Mouse (Mus musculus): Measurements from ENCODE around the gene Adgrl2. TPM values are rescaled to one million over a fixed set of nuclear protein-coding genes. Genes with fewer than 3 reads are reported as not detected.

The Adgrl2 gene
- total and polyA plus RNA-seq, 3 experiments = 0.34 to 6.6 (median 3.2) TPM

GRCm38 (mm10) chr3:148949796-148950195 is 40.6 kb downstream of the Adgrl2 start:
- Histone ChIP-seq H3K9ac (ENCODE audit: insufficient read depth, low read depth) (no peak overlapping the region), H3K4me1 (ENCODE audit: control insufficient read depth in 1 of 2, insufficient read depth in 2 of 2) (no peaks in the 10 kb centered on the region), H3K4me2 (ENCODE audit: insufficient read depth, low read depth, poor library complexity, severe bottlenecking) (no peak overlapping the region), H3K36me3 (replicated peaks in 1 of 2; ENCODE audit: control insufficient read depth in 1 of 2, insufficient read depth in 1 of 2, low read length in 1 of 2) (no peaks in the 10 kb centered on the region), H3K9me3 (replicated peaks; ENCODE audit: low read length) (no peaks in the 10 kb centered on the region), H3K27me3 (replicated peaks) (no peaks in the 10 kb centered on the region), H3K27ac (ENCODE audit: insufficient read depth, low read depth) (no peak overlapping the region), H3K79me2 (replicated peaks; ENCODE audit: control insufficient read depth, extremely low read depth, insufficient read depth, poor library complexity, severe bottlenecking) (no peaks in the 10 kb centered on the region), H3K4me3 (replicated peaks in 1 of 3; ENCODE audit: low read depth in 2 of 3, low read length in 2 of 3, poor library complexity in 1 of 3) (no peak overlapping the region)
- dilution Hi-C loops (cut with MboI; ENCODE audit: extremely low pct_ligation_motif_present, extremely low pct_unique_long_range_greater_than_20kb, low sequenced_read_pairs) = no loop called here
- no peak for DNase-seq (ENCODE audit: extremely low read depth)
- no peak for TF ChIP-seq MYC (IDR thresholded peaks at IDR 0.05; ENCODE audit: low read depth, low read length)
- TF ChIP-seq ZKSCAN1 (IDR thresholded peaks at IDR 0.05; ENCODE audit: borderline replicate concordance, low read depth, low read length) = no peak
- no peak for TF ChIP-seq EP300 (IDR thresholded peaks at IDR 0.05; ENCODE audit: low read length)
- TF ChIP-seq NELFE (IDR thresholded peaks at IDR 0.05; ENCODE audit: low read depth, low read length) = no peak
- no peak for TF ChIP-seq TCF12 (IDR thresholded peaks at IDR 0.05; ENCODE audit: low read depth, low read length)
- TF ChIP-seq USF2 (conservative IDR thresholded peaks at IDR 0.05; ENCODE audit: low read depth, low read length) = no peak
- no peak for TF ChIP-seq CHD1 (IDR thresholded peaks at IDR 0.05; ENCODE audit: low read depth, low read length)
- no peak for TF ChIP-seq RCOR1 (conservative IDR thresholded peaks at IDR 0.05; ENCODE audit: low read depth, low read length)
- no peak for TF ChIP-seq PAX5 (IDR thresholded peaks at IDR 0.05; ENCODE audit: low read length)
- in situ Hi-C loops (cut with MboI; ENCODE audit: low pct_ligation_motif_present, low pct_unique_long_range_greater_than_20kb, low sequenced_read_pairs) = no loop called here

DNA sequence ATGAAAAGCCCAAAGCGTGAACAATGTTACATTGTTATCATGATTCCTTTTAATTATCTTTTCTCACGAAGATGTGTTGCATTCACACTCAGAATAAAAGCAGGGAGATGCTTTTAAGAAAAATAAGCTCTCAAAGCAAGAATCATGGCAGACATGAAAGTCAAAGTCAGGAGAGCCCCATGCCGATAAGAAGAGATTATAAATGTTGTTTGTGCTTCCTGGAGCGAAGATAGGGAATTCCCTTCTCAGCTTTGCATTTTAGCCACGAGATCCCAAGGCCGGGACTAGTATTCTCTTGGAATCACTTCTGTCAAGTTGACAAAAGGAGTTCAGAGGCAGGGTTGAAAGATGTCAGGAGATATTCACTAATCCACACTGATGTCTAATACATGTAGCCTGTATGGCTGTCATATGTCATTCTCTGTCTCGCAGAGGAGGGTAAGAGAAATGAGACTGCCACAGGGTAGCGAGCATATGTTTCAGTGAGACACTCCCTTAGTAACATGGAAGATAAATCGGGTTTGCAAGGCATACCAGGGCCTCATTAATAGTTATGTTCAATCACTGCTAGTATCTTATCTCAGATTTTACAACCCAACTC is 42.5 kb downstream of the Adgrl2 start:
- dilution Hi-C loops (cut with MboI; ENCODE audit: extremely low pct_ligation_motif_present, extremely low pct_unique_long_range_greater_than_20kb, low sequenced_read_pairs) = no loop called here
- H3K9me3 ChIP-seq (replicated peaks; ENCODE audit: low read length) = no peaks in the 10 kb centered on the region
- no peaks in the 10 kb centered on the region for H3K79me2 ChIP-seq (replicated peaks; ENCODE audit: control insufficient read depth, extremely low read depth, insufficient read depth, poor library complexity, severe bottlenecking)
- H3K4me3 ChIP-seq (replicated peaks in 1 of 3; ENCODE audit: low read depth in 2 of 3, low read length in 2 of 3, poor library complexity in 1 of 3) = no peak overlapping the region
- H3K27me3 ChIP-seq (replicated peaks) = no peaks in the 10 kb centered on the region
- no peak overlapping the region for H3K4me2 ChIP-seq (ENCODE audit: insufficient read depth, low read depth, poor library complexity, severe bottlenecking)
- in situ Hi-C loops (cut with MboI; ENCODE audit: low pct_ligation_motif_present, low pct_unique_long_range_greater_than_20kb, low sequenced_read_pairs) = no loop called here
- no peaks in the 10 kb centered on the region for H3K36me3 ChIP-seq (replicated peaks in 1 of 2; ENCODE audit: control insufficient read depth in 1 of 2, insufficient read depth in 1 of 2, low read length in 1 of 2)
- no peak for DNase-seq (ENCODE audit: extremely low read depth)
- no peak overlapping the region for H3K27ac ChIP-seq (ENCODE audit: insufficient read depth, low read depth)
- H3K4me1 ChIP-seq (ENCODE audit: control insufficient read depth in 1 of 2, insufficient read depth in 2 of 2) = no peaks in the 10 kb centered on the region
- no peak overlapping the region for H3K9ac ChIP-seq (ENCODE audit: insufficient read depth, low read depth)
- no peak for TF ChIP-seq RAD21 (IDR thresholded peaks at IDR 0.05; ENCODE audit: low read depth, low read length)
- TF ChIP-seq ELF1 (IDR thresholded peaks at IDR 0.05; ENCODE audit: low read depth, low read length) = no peak
- no peak for TF ChIP-seq TBP (conservative IDR thresholded peaks at IDR 0.05; ENCODE audit: low read depth, low read length)
- TF ChIP-seq MYC (IDR thresholded peaks at IDR 0.05; ENCODE audit: low read depth, low read length) = no peak
- TF ChIP-seq NELFE (IDR thresholded peaks at IDR 0.05; ENCODE audit: low read depth, low read length) = no peak
- TF ChIP-seq EP300 (IDR thresholded peaks at IDR 0.05; ENCODE audit: low read length) = no peak
- TF ChIP-seq CHD1 (IDR thresholded peaks at IDR 0.05; ENCODE audit: low read depth, low read length) = no peak
- TF ChIP-seq RCOR1 (conservative IDR thresholded peaks at IDR 0.05; ENCODE audit: low read depth, low read length) = no peak
- no peak for TF ChIP-seq MAZ (IDR thresholded peaks at IDR 0.05; ENCODE audit: low read depth, low read length)
- TF ChIP-seq ZMIZ1 (IDR thresholded peaks at IDR 0.05; ENCODE audit: low read depth, low read length) = no peak
- no peak for TF ChIP-seq MEF2A (IDR thresholded peaks at IDR 0.05; ENCODE audit: borderline replicate concordance, low read depth, low read length)
- TF ChIP-seq BHLHE40 (IDR thresholded peaks at IDR 0.05; ENCODE audit: low read depth, low read length) = no peak
- no peak for TF ChIP-seq ZC3H11A (IDR thresholded peaks at IDR 0.05; ENCODE audit: low read depth, low read length)
- TF ChIP-seq SMC3 (IDR thresholded peaks at IDR 0.05; ENCODE audit: low read depth, low read length) = no peak
- no peak for TF ChIP-seq IRF4 (IDR thresholded peaks at IDR 0.05; ENCODE audit: low read depth, low read length)
- TF ChIP-seq PAX5 (IDR thresholded peaks at IDR 0.05; ENCODE audit: low read length) = no peak

Measured in CH12.LX (cell line).